Mouse (Mus musculus) E14TG2a.4 (cell line): ENCODE measurements around the gene Trpv4.

Experiments
- H3K27me3 ChIP-seq: 2 replicates; pipeline ENCODE4 v1.6.1; 2014; ENCODE audit warnings: low read length, control low read depth; ENCODE audit not compliant: insufficient read depth
- H3K36me3 ChIP-seq: 2 replicates; pipeline ENCODE4 v1.6.1; 2014; ENCODE audit warnings: low read length, control low read depth; ENCODE audit not compliant: insufficient read depth
- H3K4me1 ChIP-seq: replicated peaks from 2 replicates; pipeline ENCODE4 v1.6.1; 2014; ENCODE audit warnings: low read depth, low read length, control low read depth
- H3K4me3 ChIP-seq: replicated peaks from 2 replicates; pipeline ENCODE4 v1.5.1; 2014; ENCODE audit warnings: mild to moderate bottlenecking, low read length
- H3K9me3 ChIP-seq: 2 replicates; pipeline ENCODE4 v1.6.1; 2014; ENCODE audit warnings: low read length, control low read depth
- CTCF ChIP-seq: conservative IDR thresholded peaks from 2 replicates; pipeline ENCODE4 v1.5.1; 2014; ENCODE audit warnings: low read length
- NANOG ChIP-seq: IDR thresholded peaks from 2 replicates; pipeline ENCODE4 v1.6.1; 2014; ENCODE audit warnings: borderline replicate concordance, low read length, mixed read lengths
- POU5F1 ChIP-seq: IDR thresholded peaks from 2 replicates; pipeline ENCODE4 v1.6.1; 2014; ENCODE audit warnings: low read length, borderline replicate concordance

Gene Trpv4

GRCm38 (mm10) chr5:114648728-114649311 is 9.4 kb downstream of the Trpv4 start:
- no peak overlapping the region for H3K4me3 ChIP-seq
- H3K27me3 ChIP-seq = peaks cover 30% of the 10 kb centered on the region
- H3K36me3 ChIP-seq = no peaks in the 10 kb centered on the region
- no peaks in the 10 kb centered on the region for H3K9me3 ChIP-seq
- TF ChIP-seq POU5F1 (no peak), NANOG (no peak), CTCF (no peak)
- H3K4me1 ChIP-seq = peaks cover 50% of the 10 kb centered on the region

- no peak for TF ChIP-seq POU5F1
- peaks cover 19% of the 10 kb centered on the region for H3K27me3 ChIP-seq
- peaks cover 50% of the 10 kb centered on the region for H3K4me1 ChIP-seq
- peak overlapping the region; percentile 76 for H3K4me3 ChIP-seq
- H3K36me3 ChIP-seq = no peaks in the 10 kb centered on the region
- H3K9me3 ChIP-seq = no peaks in the 10 kb centered on the region
Measured at GRCm38 (mm10) chr5:114647211-114647974, 10.8 kb downstream of the Trpv4 start.

GRCm38 (mm10) chr5:114645916-114646315 is 12.3 kb downstream of the Trpv4 start:
- Histone ChIP-seq H3K9me3 (no peaks in the 10 kb centered on the region), H3K4me1 (peaks cover 45% of the 10 kb centered on the region), H3K4me3 (no peak overlapping the region), H3K36me3 (no peaks in the 10 kb centered on the region), H3K27me3 (peaks cover 24% of the 10 kb centered on the region)
- TF ChIP-seq CTCF = no peak
- no peak for TF ChIP-seq POU5F1
- TF ChIP-seq NANOG = no peak

- Histone ChIP-seq H3K9me3 (no peaks in the 10 kb centered on the region), H3K36me3 (no peaks in the 10 kb centered on the region), H3K27me3 (peaks cover 25% of the 10 kb centered on the region), H3K4me1 (peaks cover 47% of the 10 kb centered on the region), H3K4me3 (no peak overlapping the region)
- TF ChIP-seq CTCF (no peak), POU5F1 (no peak), NANOG (no peak)
Measured at GRCm38 (mm10) chr5:114644918-114645317, 13.3 kb downstream of the Trpv4 start.

GRCm38 (mm10) chr5:114640809-114641208 is 17.4 kb downstream of the Trpv4 start:
- Histone ChIP-seq H3K9me3 (no peaks in the 10 kb centered on the region), H3K36me3 (no peaks in the 10 kb centered on the region), H3K27me3 (peaks cover 50% of the 10 kb centered on the region), H3K4me1 (peaks cover 30% of the 10 kb centered on the region), H3K4me3 (no peak overlapping the region)
- TF ChIP-seq NANOG (no peak), CTCF (no peak), POU5F1 (no peak)

- H3K27me3 ChIP-seq = peaks cover 60% of the 10 kb centered on the region
- H3K4me3 ChIP-seq = 0 out of 2 replicates have a peak overlapping the region, but pooled peaks have one; percentile 35
- TF ChIP-seq CTCF = no peak
- TF ChIP-seq NANOG = no peak
- TF ChIP-seq POU5F1 = no peak
- H3K36me3 ChIP-seq = no peaks in the 10 kb centered on the region
- no peaks in the 10 kb centered on the region for H3K9me3 ChIP-seq
- peaks cover 35% of the 10 kb centered on the region for H3K4me1 ChIP-seq
Measured at GRCm38 (mm10) chr5:114639645-114639957, 18.6 kb downstream of the Trpv4 start.

- peaks cover 60% of the 10 kb centered on the region for H3K27me3 ChIP-seq
- no peaks in the 10 kb centered on the region for H3K36me3 ChIP-seq
- peaks cover 37% of the 10 kb centered on the region for H3K4me1 ChIP-seq
- 0 out of 2 replicates have a peak overlapping the region, but pooled peaks have one; percentile 35 for H3K4me3 ChIP-seq
- H3K9me3 ChIP-seq = no peaks in the 10 kb centered on the region
- no peak for TF ChIP-seq NANOG
- TF ChIP-seq CTCF = peak; percentile 98
Measured at GRCm38 (mm10) chr5:114638769-114639644, 19.2 kb downstream of the Trpv4 start.

GRCm38 (mm10) chr5:114636091-114636490 is 22.1 kb downstream of the Trpv4 start:
- H3K27me3 ChIP-seq = peaks cover 48% of the 10 kb centered on the region
- H3K4me3 ChIP-seq = peak overlapping the region; percentile 69
- no peaks in the 10 kb centered on the region for H3K9me3 ChIP-seq
- TF ChIP-seq CTCF (no peak), NANOG (no peak)
- H3K36me3 ChIP-seq = no peaks in the 10 kb centered on the region
- peaks cover 39% of the 10 kb centered on the region for H3K4me1 ChIP-seq
